Mouse (Mus musculus): ENCODE data around the gene Cxcl14. TPM values are rescaled to one million over a fixed set of nuclear protein-coding genes. Genes with fewer than 3 reads are reported as not detected.

Gene Cxcl14
- total and polyA plus RNA-seq, 3 experiments = 49.3 to 65.0 (median 59.6) TPM

DNA sequence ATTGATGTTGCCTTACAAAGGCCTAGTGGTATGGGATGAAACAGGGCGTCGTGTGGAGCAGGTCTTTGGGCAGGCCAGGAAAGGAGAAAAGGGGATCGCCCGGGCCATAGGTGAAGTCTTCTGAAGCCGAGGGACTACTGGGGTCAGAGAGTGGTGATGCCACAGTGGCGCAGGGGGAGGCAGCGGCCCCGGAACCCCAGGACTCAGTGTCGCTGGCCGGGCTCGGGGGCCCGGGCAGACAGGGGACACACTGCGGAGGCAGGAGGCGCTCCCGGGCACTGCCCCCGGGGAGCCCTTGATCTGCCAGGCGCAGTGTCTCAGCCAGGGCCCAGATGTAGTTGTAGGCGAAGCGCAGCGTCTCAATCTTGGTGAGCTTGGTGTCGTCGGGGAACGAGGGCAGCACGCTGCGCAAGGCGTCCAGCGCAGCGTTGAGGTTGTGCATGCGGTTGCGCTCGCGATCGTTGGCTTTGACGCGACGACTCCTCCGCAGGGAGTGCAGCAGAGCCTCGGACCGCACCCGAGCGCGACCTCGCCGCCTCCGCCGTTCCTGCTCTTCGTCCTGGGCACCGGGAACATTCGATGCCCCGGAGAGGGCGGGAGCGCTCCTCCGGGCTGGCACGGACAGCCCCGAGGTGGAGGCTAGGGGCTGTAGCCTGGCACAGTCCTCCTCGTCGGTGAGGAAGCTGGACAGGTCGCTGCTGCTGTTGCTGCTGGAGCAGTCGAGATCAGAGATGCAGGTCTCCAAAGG lies 45.0 kb downstream of the Cxcl14 start:
- DNase-seq = no peak

DNA sequence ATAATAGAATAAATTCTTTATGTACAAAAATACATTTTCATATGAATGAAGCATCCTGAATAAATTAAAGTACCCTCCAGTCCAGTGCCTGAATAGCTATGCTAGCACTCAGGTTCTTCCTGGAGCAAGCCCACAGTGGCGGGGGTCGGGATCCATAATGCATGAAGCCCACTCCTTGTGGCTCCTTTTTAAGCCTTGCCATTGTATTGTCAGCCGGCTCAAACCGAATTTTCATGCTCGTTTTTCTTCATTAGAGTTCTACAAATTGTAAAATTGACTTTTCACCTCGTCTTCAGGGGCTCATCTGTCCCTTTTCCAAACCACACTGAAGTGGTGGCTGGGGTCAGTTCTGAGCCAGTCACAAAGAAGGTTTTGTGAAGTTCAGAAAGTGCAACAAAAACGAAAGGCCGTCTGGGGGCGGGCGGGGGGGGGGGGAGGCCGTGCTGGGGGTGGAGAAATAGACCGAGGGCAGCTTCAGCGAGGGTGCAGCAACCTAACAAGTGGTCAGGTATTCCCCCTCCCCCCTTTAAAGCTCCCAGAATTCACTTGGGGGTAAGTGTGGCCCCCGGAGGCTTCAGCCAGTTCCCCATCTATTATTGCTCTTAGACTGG lies 45.7 kb downstream of the Cxcl14 start:
- DNase-seq = no peak

DNA sequence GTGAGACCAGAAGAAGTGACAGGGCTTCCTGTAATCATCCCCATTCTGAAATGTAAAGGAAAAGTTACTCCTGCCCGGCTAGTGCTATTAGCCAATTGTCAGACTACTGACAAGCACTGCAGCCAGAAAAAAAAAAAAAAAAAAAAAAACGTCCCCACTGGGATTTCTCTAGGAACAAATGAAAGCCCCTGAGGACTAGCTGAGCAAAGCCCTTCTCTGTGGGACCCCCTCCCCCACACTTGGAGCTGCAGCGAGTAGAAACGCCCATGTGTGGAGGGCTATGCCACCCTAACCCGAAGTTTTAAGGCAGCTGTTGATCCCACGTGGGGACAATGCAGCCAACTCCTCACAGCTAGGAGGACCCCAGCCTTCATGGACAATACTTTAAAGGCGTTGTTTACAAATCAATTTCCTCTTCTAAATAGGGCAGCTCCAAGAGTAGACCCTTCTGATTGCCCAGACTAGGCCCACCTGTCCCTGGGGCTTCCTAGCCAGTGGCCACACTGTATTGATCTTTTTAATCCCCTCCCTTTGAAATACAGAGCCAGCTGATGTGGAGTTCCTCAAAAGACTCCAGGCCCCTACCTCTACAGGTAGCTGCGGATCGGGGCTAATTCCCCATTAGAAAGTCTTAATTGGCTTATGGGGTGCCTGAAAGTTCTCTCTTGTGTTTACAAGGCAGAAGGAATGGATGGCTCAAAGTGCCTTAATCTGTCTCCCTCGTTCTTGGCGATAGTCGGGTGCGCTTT lies 46.6 kb downstream of the Cxcl14 start:
- DNase-seq = no peak

- DNase-seq = no peak
Measured at GRCm38 (mm10) chr13:56243104-56243503, 53.2 kb downstream of the Cxcl14 start.

DNA sequence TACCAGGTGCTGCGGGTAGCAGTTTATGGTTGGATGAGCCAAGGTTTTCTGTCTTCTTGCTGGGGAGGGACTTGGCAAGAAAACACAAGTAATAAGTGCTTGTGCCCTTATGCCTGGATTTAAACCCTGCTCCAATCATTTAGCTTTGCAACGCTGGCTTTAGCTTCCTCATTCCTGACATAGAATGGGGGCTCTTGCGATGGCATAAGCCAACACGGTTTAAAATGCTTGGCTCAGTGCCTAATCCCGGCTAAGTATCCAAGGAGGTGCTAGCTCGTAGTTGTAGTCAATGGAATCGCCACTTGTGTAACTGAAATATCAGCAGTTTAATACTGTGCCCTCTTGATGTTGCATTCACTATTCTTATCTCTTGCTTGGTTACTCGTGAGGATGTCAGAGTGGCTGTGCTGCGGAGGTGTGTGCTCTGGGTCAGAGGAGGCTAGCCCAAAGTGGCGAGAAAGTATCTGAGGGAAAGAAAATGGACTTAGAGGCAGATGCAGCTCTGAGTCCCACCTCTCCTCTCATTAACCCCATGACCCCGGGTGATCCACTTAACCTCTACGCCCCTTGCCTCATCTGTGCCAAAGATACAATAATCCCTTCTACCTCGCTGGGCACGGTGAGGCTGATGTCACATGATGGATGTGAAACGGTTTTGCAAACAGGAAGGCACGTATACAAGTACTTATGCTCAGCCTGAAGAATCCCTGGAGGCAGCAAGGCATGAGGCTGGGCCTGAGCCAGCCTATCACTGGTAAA lies 56.2 kb downstream of the Cxcl14 start:
- no peak for DNase-seq

Other genes starting within 250 kb of the Cxcl14 start
- gene H2afy, start 160.2 kb downstream of the Cxcl14 start, total RNA-seq (2021) = 100 to 1,000 TPM; 123 to 138 TPM
- gene H2afy, start 160.2 kb downstream of the Cxcl14 start, polyA plus RNA-seq (2012; rRNA removed) = 127 and 140 TPM in 2 replicates
- 1 to 10 TPM; 2.3 to 2.9 TPM for gene Tifab, start 117.7 kb downstream of the Cxcl14 start, total RNA-seq (2021)
- gene Tifab, start 117.7 kb downstream of the Cxcl14 start, polyA plus RNA-seq (2012; rRNA removed) = 5.0 and 5.5 TPM in 2 replicates
- not detected for gene Neurog1, start 44.4 kb downstream of the Cxcl14 start, total RNA-seq (2021)
- gene Neurog1, start 44.4 kb downstream of the Cxcl14 start, polyA plus RNA-seq (2012; rRNA removed) = not detected in 2 replicates
- gene Gm3045, start 130.0 kb upstream of the Cxcl14 start, total RNA-seq (2021) = not detected
- gene Gm3045, start 130.0 kb upstream of the Cxcl14 start, polyA plus RNA-seq (2012; rRNA removed) = not detected in 2 replicates
- 1 to 10 TPM; 2.1 to 2.9 TPM for gene Slc25a48, start 141.8 kb upstream of the Cxcl14 start, total RNA-seq (2021)
- gene Slc25a48, start 141.8 kb upstream of the Cxcl14 start, polyA plus RNA-seq (2012; rRNA removed) = 0.91 TPM in 2 replicates
- gene Il9, start 185.7 kb upstream of the Cxcl14 start, total RNA-seq (2021) = not detected
- gene Il9, start 185.7 kb upstream of the Cxcl14 start, polyA plus RNA-seq (2012; rRNA removed) = not detected in 2 replicates
- gene Fbxl21, start 225.9 kb upstream of the Cxcl14 start, total RNA-seq (2021) = 1 to 10 TPM; 4.0 to 6.5 TPM
- gene Fbxl21, start 225.9 kb upstream of the Cxcl14 start, polyA plus RNA-seq (2012; rRNA removed) = 1.5 and 2.9 TPM in 2 replicates